Mouse (Mus musculus): Measurements from ENCODE around the gene Fbxo42.

Fbxo42 gene

GRCm38 (mm10) chr4:141163729-141164128 lies 16.0 kb downstream of the Fbxo42 start:
- in situ Hi-C loops (cut with MboI; ENCODE audit: unreplicated experiment in 2 of 2), result no loop called here

- in situ Hi-C loops (cut with MboI; ENCODE audit: unreplicated experiment in 2 of 2), result no loop called here
Measured at GRCm38 (mm10) chr4:141165744-141166292, 18.1 kb downstream of the Fbxo42 start.

GRCm38 (mm10) chr4:141167156-141167555 lies 19.4 kb downstream of the Fbxo42 start:
- in situ Hi-C loops (cut with MboI; ENCODE audit: unreplicated experiment in 2 of 2), result no loop called here

GRCm38 (mm10) chr4:141172121-141172520 lies 24.4 kb downstream of the Fbxo42 start:
- in situ Hi-C loops (cut with MboI; ENCODE audit: unreplicated experiment in 2 of 2), result no loop called here

- in situ Hi-C loops (cut with MboI; ENCODE audit: unreplicated experiment in 2 of 2), result no loop called here
Measured at GRCm38 (mm10) chr4:141175783-141176182, 28.1 kb downstream of the Fbxo42 start.

GRCm38 (mm10) chr4:141176328-141176838 lies 28.7 kb downstream of the Fbxo42 start:
- in situ Hi-C loops (cut with MboI; ENCODE audit: unreplicated experiment in 2 of 2), result no loop called here

GRCm38 (mm10) chr4:141178500-141178899 lies 30.8 kb downstream of the Fbxo42 start:
- in situ Hi-C loops (cut with MboI; ENCODE audit: unreplicated experiment in 2 of 2), result no loop called here

GRCm38 (mm10) chr4:141180831-141181230 lies 33.1 kb downstream of the Fbxo42 start:
- in situ Hi-C loops (cut with MboI; ENCODE audit: unreplicated experiment in 2 of 2), result no loop called here

- in situ Hi-C loops (cut with MboI; ENCODE audit: unreplicated experiment in 2 of 2), result no loop called here
Measured at GRCm38 (mm10) chr4:141181981-141182380, 34.3 kb downstream of the Fbxo42 start.

GRCm38 (mm10) chr4:141183932-141184331 lies 36.2 kb downstream of the Fbxo42 start:
- in situ Hi-C loops (cut with MboI; ENCODE audit: unreplicated experiment in 2 of 2), result no loop called here

GRCm38 (mm10) chr4:141184426-141184825 lies 36.7 kb downstream of the Fbxo42 start:
- in situ Hi-C loops (cut with MboI; ENCODE audit: unreplicated experiment in 2 of 2), result no loop called here

- in situ Hi-C loops (cut with MboI; ENCODE audit: unreplicated experiment in 2 of 2), result no loop called here
Measured at GRCm38 (mm10) chr4:141186923-141187836, 39.5 kb downstream of the Fbxo42 start.

- in situ Hi-C loops (cut with MboI; ENCODE audit: unreplicated experiment in 2 of 2), result no loop called here
Measured at GRCm38 (mm10) chr4:141191294-141191693, 43.6 kb downstream of the Fbxo42 start.

GRCm38 (mm10) chr4:141194553-141194952 lies 46.8 kb downstream of the Fbxo42 start:
- in situ Hi-C loops (cut with MboI; ENCODE audit: unreplicated experiment in 2 of 2), result no loop called here

- in situ Hi-C loops (cut with MboI; ENCODE audit: unreplicated experiment in 2 of 2), result no loop called here
Measured at GRCm38 (mm10) chr4:141196981-141197685, 49.4 kb downstream of the Fbxo42 start.

GRCm38 (mm10) chr4:141197686-141198035 lies 49.9 kb downstream of the Fbxo42 start:
- in situ Hi-C loops (cut with MboI; ENCODE audit: unreplicated experiment in 2 of 2), result no loop called here

GRCm38 (mm10) chr4:141200906-141201305 lies 53.2 kb downstream of the Fbxo42 start:
- in situ Hi-C loops (cut with MboI; ENCODE audit: unreplicated experiment in 2 of 2), result no loop called here

- in situ Hi-C loops (cut with MboI; ENCODE audit: unreplicated experiment in 2 of 2), result no loop called here
Measured at GRCm38 (mm10) chr4:141202192-141202591, 54.5 kb downstream of the Fbxo42 start.

- in situ Hi-C loops (cut with MboI; ENCODE audit: unreplicated experiment in 2 of 2), result no loop called here
Measured at GRCm38 (mm10) chr4:141204580-141205061, 56.9 kb downstream of the Fbxo42 start.

GRCm38 (mm10) chr4:141207081-141207480 lies 59.4 kb downstream of the Fbxo42 start:
- in situ Hi-C loops (cut with MboI; ENCODE audit: unreplicated experiment in 2 of 2), result no loop called here

Measured in v-Abl transformed pro-B cells (cell line).